Mouse (Mus musculus) heart, embryonic 10.5 days (tissue): Measurements from ENCODE around the gene Usp39. TPM values are rescaled to one million over a fixed set of nuclear protein-coding genes. Genes with fewer than 3 reads are reported as not detected.

Experiments
- DNase-seq: peaks from one replicate; pipeline ENCODE4 v3.0.0-alpha.2; 2017; ENCODE audit warnings: low spot score
- H3K27ac ChIP-seq: fragments of 300-500 bp; sonication (generic); 2 replicates; pipeline ENCODE4 v1.5.1; 2016; ENCODE audit warnings: mild to moderate bottlenecking
- H3K27me3 ChIP-seq: fragments of 300-500 bp; sonication (generic); 2 replicates; pipeline ENCODE4 v1.6.1; 2016; ENCODE audit warnings: mild to moderate bottlenecking; ENCODE audit not compliant: poor library complexity, insufficient read depth, severe bottlenecking
- H3K36me3 ChIP-seq: fragments of 300-500 bp; sonication (generic); 2 replicates; pipeline ENCODE4 v1.6.1; 2016; ENCODE audit warnings: mild to moderate bottlenecking, moderate library complexity
- H3K4me1 ChIP-seq: fragments of 300-500 bp; sonication (generic); 2 replicates; pipeline ENCODE4 v1.6.1; 2016; ENCODE audit warnings: mild to moderate bottlenecking
- H3K4me3 ChIP-seq: fragments of 300-500 bp; sonication (generic); 2 replicates; pipeline ENCODE4 v1.5.1; 2016; ENCODE audit warnings: mild to moderate bottlenecking, moderate library complexity
- H3K9me3 ChIP-seq: fragments of 300-500 bp; sonication (generic); 2 replicates; pipeline ENCODE4 v1.6.1; 2016; ENCODE audit warnings: mild to moderate bottlenecking, moderate library complexity
- WGBS: fragments of 180-500 bp; shearing (Covaris S2); methylation state at CpG from one replicate; pipeline ENCODE4 v1.1.7; 2016; 5-methylcytosine and 5-hydroxymethylcytosine counted together
- polyA plus RNA-seq: library from polyadenylated mRNA; unstranded; fragments of >200 nt; fragmentation: Nextera tagmentation; extraction: Ambion mirVana; gene quantifications from 2 replicates; pipeline ENCODE4 v1.2.1, GENCODE M21; 2016

Usp39 gene
- polyA plus RNA-seq, 1 experiment from 2014 or later: 53.9 TPM

DNA sequence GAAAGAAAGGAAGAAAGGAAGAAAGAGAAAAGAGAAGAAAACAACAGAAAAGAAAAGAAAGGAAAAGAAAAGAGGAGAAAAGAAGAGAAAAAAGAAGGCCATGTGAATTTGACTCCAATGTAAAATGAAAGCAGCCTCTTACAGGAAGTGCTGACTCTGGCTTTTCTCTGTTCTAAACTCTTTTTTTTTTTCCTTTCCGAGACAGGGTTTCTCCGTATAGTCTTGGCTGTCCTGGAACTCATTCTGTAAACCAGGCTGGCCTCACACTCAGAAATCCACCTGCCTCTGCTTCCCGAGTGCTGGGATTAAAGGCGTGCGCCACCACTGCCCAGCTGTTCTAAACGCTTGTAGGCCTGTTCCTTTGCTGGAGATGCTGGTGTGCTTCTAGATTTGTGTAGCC, 37.5 kb upstream of the Usp39 start:
- Histone ChIP-seq H3K36me3 (peaks cover 29% of the 10 kb centered on the region), H3K9me3 (no peaks in the 10 kb centered on the region), H3K27ac (no peak overlapping the region), H3K4me1 (peaks cover 10% of the 10 kb centered on the region), H3K27me3 (peaks cover 5% of the 10 kb centered on the region; the same call in 1 of the 2 replicates), H3K4me3 (no peak overlapping the region)
- no peak for DNase-seq
- 77% methylated on average over 6 of the region's 6 CpGs for WGBS

DNA sequence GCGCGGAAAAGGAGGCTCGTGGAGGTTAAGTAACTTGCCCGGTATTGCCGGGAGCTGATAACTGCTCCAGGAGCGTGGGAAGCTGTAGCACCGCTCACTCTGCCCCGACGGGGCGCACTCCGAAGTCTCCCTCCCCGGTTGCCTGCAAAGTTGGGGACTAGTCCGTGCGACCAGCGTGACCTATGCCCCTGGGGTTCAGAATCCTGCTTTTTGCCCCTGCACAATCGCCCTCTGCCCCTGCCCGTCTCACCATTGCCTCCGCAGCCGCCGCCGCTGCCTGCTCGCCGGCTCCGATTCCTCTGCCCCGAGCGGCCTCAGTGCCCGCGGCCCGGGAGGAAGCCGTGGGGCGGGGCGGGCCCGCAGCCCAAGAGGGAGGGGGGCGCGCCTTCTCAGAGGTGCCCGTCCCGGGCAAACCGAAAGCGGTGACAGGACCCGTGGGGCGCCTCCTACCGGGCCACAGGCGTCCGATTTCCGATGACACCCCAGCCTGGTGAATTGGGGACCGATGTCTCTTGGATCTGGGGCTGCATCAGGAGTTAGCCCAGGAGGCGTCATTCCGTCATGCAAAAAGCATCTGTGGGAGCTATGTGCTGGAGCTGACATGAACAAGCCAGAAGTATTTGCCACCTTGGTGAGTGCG, 35.3 kb upstream of the Usp39 start, which contains the start of gene Vamp5:
Vamp5 (minus strand) TSS at position 338 of the 640 bp plus-strand sequence.
- WGBS: 1% methylated on average over 49 of the region's 49 CpGs
- H3K9me3 ChIP-seq: no peaks in the 10 kb centered on the region
- peak within 1 kb of the TSS; percentile 88 for H3K27ac ChIP-seq

DNA sequence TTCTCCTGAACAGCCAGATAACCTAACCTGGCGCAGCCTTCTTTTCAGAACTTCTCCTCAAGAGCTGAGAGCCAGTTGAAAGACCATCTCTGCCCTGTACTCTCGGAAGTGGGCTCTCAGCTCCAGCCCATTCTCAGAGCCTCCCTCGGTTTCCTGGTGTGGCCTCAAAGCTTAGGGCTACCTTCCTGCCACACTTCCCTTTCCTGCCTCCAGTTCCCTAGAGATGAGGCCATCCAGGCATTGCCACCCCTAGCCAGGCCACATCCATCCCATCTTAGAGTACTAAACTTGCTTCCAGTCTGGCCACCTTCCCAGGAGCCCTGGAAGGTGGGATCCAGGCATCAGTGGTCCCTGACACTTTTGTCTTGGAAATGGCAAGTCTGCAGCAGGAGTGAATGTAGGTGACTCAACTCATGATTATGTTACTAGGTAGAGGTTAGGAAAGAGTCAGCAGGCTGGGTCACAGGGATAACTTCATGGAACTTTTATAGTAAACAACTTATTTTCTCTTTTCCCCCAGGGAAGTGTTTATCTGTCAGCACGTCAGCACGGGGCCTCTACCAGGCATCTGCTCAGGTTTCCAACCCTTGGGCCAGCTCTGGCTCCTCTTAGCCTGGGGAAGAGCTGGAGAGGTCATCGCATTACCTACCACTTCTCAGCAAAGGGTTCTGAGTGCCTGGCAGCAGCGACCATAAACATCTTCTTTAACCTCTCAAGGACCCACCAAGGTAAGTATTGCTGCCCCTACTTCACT, 34.6 kb upstream of the Usp39 start:
- Histone ChIP-seq H3K36me3 (peaks cover 6% of the 10 kb centered on the region; the same call in 1 of the 2 replicates), H3K27ac (peak overlapping the region; percentile 88)
- 26% methylated on average over 7 of the region's 7 CpGs for WGBS

More for the DNA sequence above, 35.3 kb upstream of the Usp39 start, which contains the start of gene Vamp5:
- Histone ChIP-seq H3K27me3 (peaks cover 5% of the 10 kb centered on the region; the same call in 1 of the 2 replicates), H3K4me3 (peak within 1 kb of the TSS; percentile 69), H3K36me3 (peaks cover 13% of the 10 kb centered on the region), H3K4me1 (peaks cover 10% of the 10 kb centered on the region)
- DNase-seq: peak; percentile 85

DNA sequence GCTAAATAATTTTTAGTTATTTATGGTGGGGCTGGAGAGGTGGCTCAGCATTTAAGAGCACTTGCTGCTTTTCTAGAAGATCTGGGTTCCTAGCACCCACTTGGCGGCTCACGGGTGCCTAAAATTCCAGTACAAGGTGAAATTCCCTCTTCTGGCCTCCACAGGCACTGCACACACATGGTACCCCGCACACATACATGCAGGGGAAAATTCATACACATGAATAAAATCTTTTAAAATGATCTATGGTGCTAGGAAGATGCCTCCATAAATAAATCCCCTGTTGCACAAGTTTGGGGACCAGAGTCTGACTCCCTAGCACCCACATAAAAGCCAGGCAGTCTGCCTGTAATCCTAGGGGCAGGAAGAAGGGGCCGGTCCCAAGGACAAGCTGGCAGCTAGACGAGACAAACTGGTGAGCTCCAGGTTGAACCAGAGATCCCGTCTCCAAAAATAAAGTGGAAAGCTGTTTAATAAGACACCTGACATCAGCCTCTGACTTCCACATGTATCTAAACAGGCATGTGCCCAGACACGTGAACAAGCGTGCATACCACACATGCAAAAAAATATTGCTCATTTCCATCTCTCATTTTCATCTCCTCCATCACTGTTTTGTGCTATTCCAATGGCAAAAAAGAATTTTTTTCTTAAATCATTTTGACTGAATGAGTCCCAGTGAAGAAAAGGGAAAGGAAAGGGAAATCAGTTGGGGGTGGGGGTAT, 33.7 kb upstream of the Usp39 start:
- H3K27ac ChIP-seq: no peak overlapping the region
- no peaks in the 10 kb centered on the region for H3K9me3 ChIP-seq
- WGBS: 85% methylated on average over 8 of the region's 8 CpGs
- H3K4me1 ChIP-seq: peaks cover 17% of the 10 kb centered on the region
- no peak for DNase-seq
- H3K4me3 ChIP-seq: peak overlapping the region; percentile 69; the same call in 1 of the 2 replicates
- H3K36me3 ChIP-seq: no peaks in the 10 kb centered on the region
- peaks cover 5% of the 10 kb centered on the region; the same call in 1 of the 2 replicates for H3K27me3 ChIP-seq

More for the DNA sequence above, 34.6 kb upstream of the Usp39 start:
- DNase-seq: no peak
- Histone ChIP-seq H3K4me1 (peaks cover 10% of the 10 kb centered on the region), H3K4me3 (peak overlapping the region; percentile 69), H3K27me3 (peaks cover 5% of the 10 kb centered on the region; the same call in 1 of the 2 replicates), H3K9me3 (no peaks in the 10 kb centered on the region)

DNA sequence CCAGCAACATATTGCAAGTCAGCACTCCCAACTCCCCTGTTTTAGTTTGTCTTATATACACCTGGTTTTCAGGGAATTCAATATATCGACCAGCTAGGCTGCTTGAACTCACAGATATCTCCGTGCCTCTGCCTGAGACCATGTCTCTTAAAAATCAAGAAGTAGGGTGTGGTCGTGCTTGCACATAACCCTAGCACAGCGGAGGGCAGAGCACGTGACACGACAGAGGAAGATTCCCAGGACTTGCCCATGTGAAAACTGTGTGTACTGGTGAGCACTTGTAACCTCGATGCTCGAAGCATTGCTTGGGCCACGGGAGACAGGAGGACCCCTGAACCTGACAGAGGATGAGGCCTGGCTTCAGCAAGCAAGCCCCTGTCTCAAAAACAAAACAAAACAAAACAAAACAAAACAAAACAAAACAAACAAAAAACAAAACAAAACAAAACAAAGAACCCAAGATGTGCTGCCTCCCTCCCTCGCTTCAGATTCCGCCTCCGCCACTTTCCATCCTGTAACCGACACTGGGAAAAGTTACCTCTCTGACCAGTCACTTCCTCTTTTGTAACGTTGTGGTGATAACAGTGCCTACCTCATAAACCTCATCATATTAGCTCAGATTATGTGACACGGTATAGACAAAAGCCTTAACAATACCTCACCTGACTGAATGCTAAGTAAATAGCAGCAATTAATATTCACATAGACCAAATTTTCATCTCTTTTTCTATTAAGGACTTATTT, 30.0 kb upstream of the Usp39 start:
- 0 out of 2 replicates have a peak overlapping the region, but pooled peaks have one; percentile 67 for H3K27ac ChIP-seq
- H3K9me3 ChIP-seq: no peaks in the 10 kb centered on the region
- no peaks in the 10 kb centered on the region for H3K36me3 ChIP-seq
- DNase-seq: no peak
- H3K27me3 ChIP-seq: peaks cover 5% of the 10 kb centered on the region; the same call in 1 of the 2 replicates
- 72% methylated on average over 15 of the region's 15 CpGs for WGBS
- H3K4me1 ChIP-seq: peaks cover 41% of the 10 kb centered on the region
- no peak overlapping the region for H3K4me3 ChIP-seq

DNA sequence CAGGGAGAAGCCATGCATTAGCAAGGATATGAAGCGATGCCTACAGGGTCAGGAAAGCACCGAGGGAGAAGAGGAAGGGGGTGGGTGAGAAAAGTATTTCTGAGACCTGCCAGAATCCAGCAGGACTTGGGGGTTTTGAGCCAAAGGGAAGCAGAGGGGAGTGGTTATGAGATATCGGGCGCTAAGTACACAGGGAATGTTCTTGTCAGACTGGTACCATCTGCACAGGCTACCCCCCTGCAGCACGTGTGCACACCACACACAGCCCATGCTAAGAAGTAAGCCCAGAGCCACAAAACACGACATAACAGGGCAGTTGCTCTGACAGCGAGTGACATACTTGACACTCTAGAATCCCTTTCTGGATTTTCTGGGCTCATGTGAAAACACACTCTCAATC, 29.2 kb upstream of the Usp39 start:
- Histone ChIP-seq H3K4me3 (no peak overlapping the region), H3K9me3 (no peaks in the 10 kb centered on the region), H3K4me1 (peaks cover 43% of the 10 kb centered on the region), H3K27ac (peak overlapping the region; percentile 49; the same call in 1 of the 2 replicates), H3K27me3 (peaks cover under 1% of the 10 kb centered on the region; the same call in 1 of the 2 replicates), H3K36me3 (0 out of 2 replicates have a peak, but pooled peaks cover 1% of the 10 kb centered on the region)
- DNase-seq: no peak
- 47% methylated on average over 7 of the region's 7 CpGs for WGBS

DNA sequence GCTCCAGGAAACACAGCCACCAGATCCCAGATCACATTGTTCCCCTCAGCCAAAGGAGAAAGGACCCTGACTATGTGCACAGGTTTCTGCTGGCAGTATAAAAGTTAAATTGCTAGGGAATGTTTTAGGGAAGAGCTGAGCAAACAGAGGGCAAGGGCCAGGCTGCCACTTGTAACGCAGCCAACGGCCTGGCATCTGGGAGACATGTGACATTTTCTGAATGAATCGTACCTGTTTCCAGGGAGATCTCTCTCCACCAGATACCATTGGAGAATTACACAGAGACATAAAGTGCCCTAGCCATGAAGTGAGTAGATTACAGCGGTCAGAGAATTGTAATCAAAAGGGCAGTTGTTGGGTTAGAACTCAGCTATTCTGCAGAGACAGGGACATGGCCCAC, 28.2 kb upstream of the Usp39 start:
- Histone ChIP-seq H3K4me3 (no peak overlapping the region), H3K36me3 (0 out of 2 replicates have a peak, but pooled peaks cover 6% of the 10 kb centered on the region), H3K9me3 (no peaks in the 10 kb centered on the region), H3K27me3 (no peaks in the 10 kb centered on the region), H3K27ac (peak overlapping the region; percentile 49; the same call in 1 of the 2 replicates), H3K4me1 (peaks cover 43% of the 10 kb centered on the region)
- no peak for DNase-seq
- 90% methylated on average over 4 of the region's 4 CpGs for WGBS

DNA sequence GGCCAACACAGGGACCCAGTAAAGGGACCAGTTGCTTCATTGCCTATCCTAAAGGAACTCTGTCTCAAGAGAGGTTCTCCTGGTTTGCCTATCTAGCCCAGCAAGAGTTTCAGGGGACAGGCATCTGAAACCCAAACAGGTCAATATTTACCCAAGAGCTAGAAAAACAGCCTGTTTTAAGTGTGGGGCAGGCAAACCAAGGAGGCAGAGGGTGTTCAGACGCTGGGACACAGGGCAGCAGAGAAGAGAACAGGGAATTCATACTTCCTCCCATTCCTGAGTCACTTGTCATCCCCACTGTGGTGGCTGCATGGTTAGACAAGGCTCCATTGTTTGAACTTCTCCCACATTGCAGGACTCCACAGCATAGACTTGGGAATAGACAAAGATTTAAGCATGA, 26.6 kb upstream of the Usp39 start:
- Histone ChIP-seq H3K36me3 (0 out of 2 replicates have a peak, but pooled peaks cover 6% of the 10 kb centered on the region), H3K27me3 (no peaks in the 10 kb centered on the region), H3K4me1 (peaks cover 43% of the 10 kb centered on the region), H3K9me3 (no peaks in the 10 kb centered on the region), H3K27ac (peak overlapping the region; percentile 72), H3K4me3 (0 out of 2 replicates have a peak overlapping the region, but pooled peaks have one; percentile 15)
- WGBS: 9% methylated on average over 1 of the region's 1 CpGs
- no peak for DNase-seq

DNA sequence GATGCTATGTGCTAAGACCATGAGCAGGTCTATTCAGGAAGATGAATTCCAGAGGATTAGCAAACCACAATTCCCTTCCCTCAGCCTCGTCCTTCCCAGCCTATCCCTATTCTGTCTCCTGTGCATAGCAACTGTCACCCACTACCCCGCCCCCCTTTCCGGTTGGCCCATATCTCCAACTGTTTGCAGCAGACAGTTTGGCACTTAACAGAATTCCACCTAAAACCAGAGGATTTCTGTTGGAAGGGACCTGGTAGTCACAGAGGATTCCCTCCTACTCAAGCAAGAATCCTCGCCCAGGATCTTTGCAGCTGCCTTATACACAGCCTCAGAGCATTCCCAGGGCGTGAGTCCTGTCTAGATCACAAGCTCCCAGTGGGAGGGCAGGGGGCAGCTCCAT, 26.2 kb upstream of the Usp39 start:
- 33% methylated on average over 5 of the region's 5 CpGs for WGBS
- H3K36me3 ChIP-seq: 0 out of 2 replicates have a peak, but pooled peaks cover 6% of the 10 kb centered on the region

DNA sequence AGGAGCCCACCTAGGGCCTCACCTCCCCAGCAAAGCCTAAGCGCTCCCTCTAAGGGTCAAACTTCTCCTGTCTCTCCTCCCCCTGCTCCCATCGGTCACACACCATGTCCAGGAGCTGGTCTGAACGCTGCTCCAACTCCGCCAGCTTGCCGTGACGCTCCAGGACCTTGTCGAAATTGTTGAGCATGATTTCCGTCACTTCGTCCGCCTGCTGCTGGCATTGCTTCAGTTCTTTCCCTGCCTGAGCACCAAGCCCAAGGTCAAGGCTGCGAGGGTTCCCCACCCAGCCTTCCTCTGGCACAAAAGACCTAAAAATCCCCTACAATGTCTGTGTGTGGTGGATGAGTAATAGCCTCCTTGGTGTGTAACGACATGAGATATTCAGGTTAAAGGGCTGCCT, 25.1 kb upstream of the Usp39 start:
- Histone ChIP-seq H3K4me3 (no peak overlapping the region), H3K4me1 (peaks cover 43% of the 10 kb centered on the region), H3K27me3 (no peaks in the 10 kb centered on the region), H3K36me3 (0 out of 2 replicates have a peak, but pooled peaks cover 6% of the 10 kb centered on the region), H3K9me3 (no peaks in the 10 kb centered on the region), H3K27ac (0 out of 2 replicates have a peak overlapping the region, but pooled peaks have one; percentile 23)
- 72% methylated on average over 12 of the region's 12 CpGs for WGBS
- DNase-seq: no peak

More for the DNA sequence above, 26.2 kb upstream of the Usp39 start:
- peak; percentile 80 for DNase-seq
- H3K9me3 ChIP-seq: no peaks in the 10 kb centered on the region
- H3K27ac ChIP-seq: peak overlapping the region; percentile 72
- H3K4me3 ChIP-seq: 0 out of 2 replicates have a peak overlapping the region, but pooled peaks have one; percentile 15
- H3K27me3 ChIP-seq: no peaks in the 10 kb centered on the region
- H3K4me1 ChIP-seq: peaks cover 43% of the 10 kb centered on the region

DNA sequence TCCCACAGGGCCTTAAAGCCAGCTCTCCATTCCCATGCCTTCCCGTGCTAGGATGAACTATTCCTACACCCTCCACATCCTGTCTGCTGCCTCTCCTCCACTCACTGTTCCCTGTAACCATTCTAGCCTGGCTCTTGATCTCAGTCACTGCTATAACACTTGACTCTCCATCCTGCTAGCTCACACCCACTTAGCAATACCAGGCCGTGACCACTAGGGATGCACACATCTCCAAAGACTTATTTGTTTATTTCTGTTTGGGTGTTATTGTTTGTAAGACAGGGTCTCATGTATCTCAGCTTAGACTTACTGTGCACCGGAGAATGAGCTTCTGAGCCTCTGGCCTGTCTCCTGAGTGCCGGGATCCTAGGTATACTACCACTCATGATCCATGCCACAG, 24.6 kb upstream of the Usp39 start:
- DNase-seq: no peak
- 72% methylated on average over 4 of the region's 4 CpGs for WGBS
- Histone ChIP-seq H3K4me1 (peaks cover 43% of the 10 kb centered on the region), H3K27ac (0 out of 2 replicates have a peak overlapping the region, but pooled peaks have one; percentile 25), H3K9me3 (no peaks in the 10 kb centered on the region), H3K27me3 (no peaks in the 10 kb centered on the region), H3K4me3 (no peak overlapping the region), H3K36me3 (0 out of 2 replicates have a peak, but pooled peaks cover 6% of the 10 kb centered on the region)
